Mouse (Mus musculus): ENCODE data around the gene Tap1. TPM values are rescaled to one million over a fixed set of nuclear protein-coding genes. Genes with fewer than 3 reads are reported as not detected.

The Tap1 gene
- polyA plus RNA-seq, 1 experiment from 2014 or later: 7.7 TPM

DNA sequence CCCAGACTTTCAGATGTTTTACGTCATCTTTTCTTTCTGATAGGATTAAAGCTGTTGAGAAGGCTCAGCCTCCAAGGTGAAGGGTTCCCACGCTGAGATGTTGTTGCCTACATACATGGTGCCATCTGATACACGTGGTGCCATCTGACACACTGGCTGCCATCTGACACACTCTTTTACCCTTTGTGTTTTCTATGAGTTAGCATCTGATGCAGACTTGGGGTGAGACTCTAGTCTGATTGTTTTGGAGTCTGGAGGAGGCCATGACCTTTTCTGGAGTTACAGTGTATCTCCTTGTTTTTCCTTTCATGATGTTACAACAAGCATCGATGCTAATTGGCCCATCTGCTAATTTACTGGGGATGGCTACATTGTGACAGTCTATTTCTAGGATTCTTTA, 57.3 kb downstream of the Tap1 start:
- Histone ChIP-seq H3K4me3 (replicated peaks) (no peak overlapping the region), H3K36me3 (no peaks in the 10 kb centered on the region), H3K27me3 (replicated peaks) (no peaks in the 10 kb centered on the region), H3K4me2 (no peak overlapping the region), H3K27ac (no peak overlapping the region), H3K9me3 (no peaks in the 10 kb centered on the region), H3K4me1 (no peaks in the 10 kb centered on the region), H3K9ac (no peak overlapping the region)
- WGBS: 60% methylated on average over 4 of the region's 4 CpGs
- ATAC-seq (ENCODE audit: insufficient read depth, low FRiP score, low read depth): no peak

Other genes starting within 250 kb of the Tap1 start
- gene Pfdn6, start 247.2 kb upstream of the Tap1 start, polyA plus RNA-seq (2015; fragmentation: Nextera tagmentation; extraction: Ambion mirVana): 155 and 159 TPM in 2 replicates
- 36.1 and 40.6 TPM in 2 replicates for gene Wdr46, start 246.9 kb upstream of the Tap1 start, polyA plus RNA-seq (2015; fragmentation: Nextera tagmentation; extraction: Ambion mirVana)
- 7.5 and 8.2 TPM in 2 replicates for gene B3galt4, start 236.1 kb upstream of the Tap1 start, polyA plus RNA-seq (2015; fragmentation: Nextera tagmentation; extraction: Ambion mirVana)
- gene Vps52, start 231.7 kb upstream of the Tap1 start, polyA plus RNA-seq (2015; fragmentation: Nextera tagmentation; extraction: Ambion mirVana): 42.4 and 49.2 TPM in 2 replicates
- 1,803 TPM in 2 replicates for gene Rps18, start 231.6 kb upstream of the Tap1 start, polyA plus RNA-seq (2015; fragmentation: Nextera tagmentation; extraction: Ambion mirVana)
- 112 and 124 TPM in 2 replicates for gene H2-K1, start 187.2 kb upstream of the Tap1 start, polyA plus RNA-seq (2015; fragmentation: Nextera tagmentation; extraction: Ambion mirVana)
- 19.3 and 21.0 TPM in 2 replicates for gene Ring1, start 162.9 kb upstream of the Tap1 start, polyA plus RNA-seq (2015; fragmentation: Nextera tagmentation; extraction: Ambion mirVana)
- gene H2-Ke6, start 159.5 kb upstream of the Tap1 start, polyA plus RNA-seq (2015; fragmentation: Nextera tagmentation; extraction: Ambion mirVana): 50.8 and 58.4 TPM in 2 replicates
- gene Slc39a7, start 155.9 kb upstream of the Tap1 start, polyA plus RNA-seq (2015; fragmentation: Nextera tagmentation; extraction: Ambion mirVana): 169 and 199 TPM in 2 replicates
- gene Rxrb, start 155.7 kb upstream of the Tap1 start, polyA plus RNA-seq (2015; fragmentation: Nextera tagmentation; extraction: Ambion mirVana): 43.6 and 45.0 TPM in 2 replicates
- 1.3 and 1.5 TPM in 2 replicates for gene Col11a2, start 148.1 kb upstream of the Tap1 start, polyA plus RNA-seq (2015; fragmentation: Nextera tagmentation; extraction: Ambion mirVana)
- gene H2-Oa, start 95.2 kb upstream of the Tap1 start, polyA plus RNA-seq (2015; fragmentation: Nextera tagmentation; extraction: Ambion mirVana): 0.79 and 1.2 TPM in 2 replicates
- 10.8 and 12.1 TPM in 2 replicates for gene H2-DMa, start 68.0 kb upstream of the Tap1 start, polyA plus RNA-seq (2015; fragmentation: Nextera tagmentation; extraction: Ambion mirVana)
- gene Brd2, start 64.9 kb upstream of the Tap1 start, polyA plus RNA-seq (2015; fragmentation: Nextera tagmentation; extraction: Ambion mirVana): 98.3 and 107 TPM in 2 replicates
- gene H2-DMb2, start 44.2 kb upstream of the Tap1 start, polyA plus RNA-seq (2015; fragmentation: Nextera tagmentation; extraction: Ambion mirVana): 0.58 and 0.87 TPM in 2 replicates
- 2.2 and 2.8 TPM in 2 replicates for gene H2-DMb1, start 34.5 kb upstream of the Tap1 start, polyA plus RNA-seq (2015; fragmentation: Nextera tagmentation; extraction: Ambion mirVana)
- 7.9 and 8.1 TPM in 2 replicates for gene Psmb9, start 211 bp downstream of the Tap1 start, polyA plus RNA-seq (2015; fragmentation: Nextera tagmentation; extraction: Ambion mirVana)
- gene Psmb8, start 10.2 kb downstream of the Tap1 start, polyA plus RNA-seq (2015; fragmentation: Nextera tagmentation; extraction: Ambion mirVana): 12.1 and 14.6 TPM in 2 replicates
- 5.5 and 7.0 TPM in 2 replicates for gene Tap2, start 16.0 kb downstream of the Tap1 start, polyA plus RNA-seq (2015; fragmentation: Nextera tagmentation; extraction: Ambion mirVana)
- gene H2-Ob, start 51.4 kb downstream of the Tap1 start, polyA plus RNA-seq (2015; fragmentation: Nextera tagmentation; extraction: Ambion mirVana): 0.17 and 0.18 TPM in 2 replicates
- 13.3 and 18.1 TPM in 2 replicates for gene H2-Ab1, start 70.1 kb downstream of the Tap1 start, polyA plus RNA-seq (2015; fragmentation: Nextera tagmentation; extraction: Ambion mirVana)
- 4.9 and 5.7 TPM in 2 replicates for gene H2-Aa, start 100.3 kb downstream of the Tap1 start, polyA plus RNA-seq (2015; fragmentation: Nextera tagmentation; extraction: Ambion mirVana)
- 4.8 and 5.0 TPM in 2 replicates for gene H2-Eb1, start 118.3 kb downstream of the Tap1 start, polyA plus RNA-seq (2015; fragmentation: Nextera tagmentation; extraction: Ambion mirVana)
- not detected in 2 replicates for gene H2-Eb2, start 138.1 kb downstream of the Tap1 start, polyA plus RNA-seq (2015; fragmentation: Nextera tagmentation; extraction: Ambion mirVana)
- 0.53 and 0.94 TPM in 2 replicates for gene Btnl2, start 167.3 kb downstream of the Tap1 start, polyA plus RNA-seq (2015; fragmentation: Nextera tagmentation; extraction: Ambion mirVana)
- gene Btnl1, start 189.6 kb downstream of the Tap1 start, polyA plus RNA-seq (2015; fragmentation: Nextera tagmentation; extraction: Ambion mirVana): 1.7 and 2.1 TPM in 2 replicates
- gene BC051142, start 211.3 kb downstream of the Tap1 start, polyA plus RNA-seq (2015; fragmentation: Nextera tagmentation; extraction: Ambion mirVana): 1.1 and 1.3 TPM in 2 replicates